Mouse (Mus musculus) 3T3-L1 (cell line): ENCODE results near the gene Celf2.

Experiments used
- DNase-seq: peaks from one replicate; pipeline ENCODE4 v3.0.0-alpha.2; 2015; ENCODE audit warnings: low read depth, low spot score

The Celf2 gene

DNA sequence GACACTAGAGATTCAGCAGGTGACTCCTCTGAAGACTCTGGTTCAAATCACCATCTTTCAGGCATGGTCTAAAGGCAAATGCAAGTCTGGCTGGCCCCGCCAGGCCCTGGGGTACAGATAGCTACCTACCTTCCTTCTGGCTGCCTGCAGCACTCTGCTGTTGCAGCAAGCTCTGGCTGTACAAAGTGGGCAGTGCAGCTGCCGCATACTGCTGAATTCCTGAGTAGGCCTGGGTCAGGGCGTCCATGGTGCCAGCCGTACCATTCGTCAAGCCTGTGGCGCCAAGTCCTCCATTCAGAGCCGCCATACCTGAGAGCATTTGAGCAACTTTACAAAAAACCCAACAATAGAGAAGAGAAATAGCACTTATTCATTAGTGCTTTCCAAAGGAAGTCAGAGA lies 955.7 kb downstream of the Celf2 start:
- DNase-seq: no peak

DNA sequence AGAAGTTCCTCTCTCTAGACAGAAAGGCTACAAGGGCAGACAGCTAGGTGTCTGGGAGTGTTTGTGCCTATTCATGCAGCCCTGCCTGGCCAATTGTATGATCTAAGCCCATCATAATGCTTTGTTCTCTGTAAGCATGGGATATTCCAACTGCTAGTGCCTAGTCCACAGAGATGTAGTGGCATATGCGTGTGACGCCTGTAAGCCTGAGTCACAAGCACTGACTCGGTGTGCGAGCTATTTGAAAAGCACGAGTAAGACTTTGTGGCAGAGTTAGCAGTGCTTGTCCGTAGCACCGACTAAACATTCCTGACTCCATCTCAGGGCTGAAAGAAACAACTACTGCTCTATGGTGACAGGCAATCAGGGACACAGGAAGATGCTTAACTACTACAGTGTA lies 960.1 kb downstream of the Celf2 start:
- DNase-seq: peak; percentile 63

DNA sequence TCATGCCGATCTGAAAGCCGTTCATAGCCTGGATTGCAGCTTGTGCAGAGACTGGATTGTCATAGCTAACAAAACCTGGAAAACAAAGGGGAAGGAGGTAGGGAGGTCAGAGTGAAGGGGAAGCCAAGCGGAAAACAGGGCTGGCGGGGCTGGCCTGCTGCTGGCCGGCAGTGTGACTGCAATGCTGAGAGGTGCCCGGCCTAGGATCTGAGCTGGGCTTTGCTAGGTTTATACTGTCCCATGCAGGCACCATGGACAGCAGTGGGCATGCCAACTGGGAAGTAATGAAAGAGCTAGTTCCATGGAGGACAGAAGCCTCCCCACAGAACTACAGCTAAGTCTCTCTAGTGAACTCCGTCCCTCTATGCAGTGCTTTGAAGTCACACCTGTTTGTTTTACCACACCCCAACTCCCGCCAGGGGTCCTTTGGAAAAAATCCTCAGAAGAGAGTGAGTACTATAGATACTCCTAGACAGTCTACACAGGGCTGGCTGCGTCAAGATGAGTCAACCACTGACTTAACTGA lies 962.2 kb downstream of the Celf2 start:
- DNase-seq: no peak

DNA sequence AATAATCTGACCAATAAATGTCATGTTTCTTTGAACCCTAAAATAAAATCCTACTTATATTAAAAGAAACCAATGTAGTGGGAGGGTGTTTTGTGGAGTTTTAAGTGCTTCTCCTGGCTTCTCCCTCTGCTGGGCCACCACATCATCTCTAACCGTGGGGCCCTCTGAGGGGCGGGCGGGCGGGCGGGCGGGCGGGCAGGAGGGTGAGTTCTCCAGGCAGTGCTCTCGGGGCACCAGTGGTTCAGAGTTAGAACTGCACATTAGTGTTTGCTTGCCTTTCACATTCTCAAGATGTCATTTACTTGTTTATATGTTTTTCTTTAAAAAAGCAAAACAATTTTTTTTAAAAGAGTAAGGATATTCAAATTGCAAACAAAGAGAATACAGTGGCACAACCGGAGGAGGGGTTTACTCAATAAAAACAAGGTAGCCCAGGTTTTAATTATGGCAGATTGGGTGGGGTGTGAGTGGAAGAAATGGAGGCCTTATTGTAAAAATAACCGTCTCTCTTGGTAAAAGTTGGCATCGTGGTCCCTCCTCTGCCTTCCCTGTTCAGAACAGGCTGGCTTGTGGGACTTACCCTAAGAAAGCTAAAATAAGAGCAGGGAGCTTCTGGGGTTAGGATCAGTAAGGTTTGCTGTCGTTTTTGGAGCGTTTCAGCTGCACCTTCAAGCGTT lies 962.8 kb downstream of the Celf2 start:
- DNase-seq: no peak

DNA sequence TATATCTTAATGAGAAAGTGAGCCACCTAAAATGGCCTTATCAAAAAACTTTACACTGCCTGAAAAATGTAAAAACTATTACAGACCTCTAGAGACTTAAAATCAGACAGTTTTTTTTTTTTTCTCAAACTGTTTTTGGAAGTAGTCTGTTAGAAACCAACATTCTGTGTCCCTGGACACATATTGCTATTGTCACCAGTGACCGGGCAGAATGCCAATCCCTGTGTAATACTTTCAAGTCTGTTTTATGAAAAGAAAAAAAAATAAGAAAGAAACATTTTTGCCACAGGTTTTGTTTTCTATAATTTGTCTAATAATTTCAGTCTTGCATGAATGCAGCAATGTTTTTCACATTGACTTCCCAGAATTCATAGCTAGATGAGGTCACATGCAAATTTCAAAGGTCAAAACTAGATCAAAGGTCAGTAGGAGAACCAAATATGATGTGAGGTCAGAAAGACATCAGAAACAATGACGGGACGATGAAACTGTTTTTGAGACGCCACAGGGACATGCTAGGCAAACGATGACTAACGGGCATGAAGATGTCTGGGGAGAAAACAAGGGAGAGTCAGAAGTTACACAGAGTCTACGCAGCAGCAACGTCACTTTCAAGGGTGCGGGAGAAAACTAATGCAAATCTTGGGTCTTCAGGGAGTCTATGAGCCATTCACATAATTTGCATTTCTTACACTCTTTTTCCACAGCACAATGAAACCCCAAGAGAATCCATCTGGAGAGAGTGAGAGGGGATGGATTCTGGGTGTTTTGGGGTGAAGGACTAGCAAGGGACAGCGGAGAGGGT lies 964.0 kb downstream of the Celf2 start:
- no peak for DNase-seq

DNA sequence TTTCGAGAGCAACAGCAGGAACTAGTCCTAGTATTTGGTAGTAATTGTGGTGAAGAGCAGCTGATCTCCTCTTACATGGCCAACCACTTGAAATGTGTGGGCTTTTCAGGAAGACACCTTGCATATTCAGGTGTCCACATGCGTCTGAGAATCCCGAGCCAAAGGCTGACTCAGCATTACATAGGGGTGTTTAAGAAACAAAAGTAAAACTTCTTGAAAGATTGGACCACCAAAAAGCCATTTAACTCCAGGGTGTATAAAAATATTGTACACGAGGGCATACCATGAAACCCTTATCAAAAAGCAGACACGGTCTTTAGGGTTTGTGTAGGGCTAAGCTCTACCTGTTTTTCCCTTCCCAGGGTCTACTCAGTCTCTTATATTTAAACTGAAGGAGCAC lies 965.7 kb downstream of the Celf2 start:
- DNase-seq: no peak

DNA sequence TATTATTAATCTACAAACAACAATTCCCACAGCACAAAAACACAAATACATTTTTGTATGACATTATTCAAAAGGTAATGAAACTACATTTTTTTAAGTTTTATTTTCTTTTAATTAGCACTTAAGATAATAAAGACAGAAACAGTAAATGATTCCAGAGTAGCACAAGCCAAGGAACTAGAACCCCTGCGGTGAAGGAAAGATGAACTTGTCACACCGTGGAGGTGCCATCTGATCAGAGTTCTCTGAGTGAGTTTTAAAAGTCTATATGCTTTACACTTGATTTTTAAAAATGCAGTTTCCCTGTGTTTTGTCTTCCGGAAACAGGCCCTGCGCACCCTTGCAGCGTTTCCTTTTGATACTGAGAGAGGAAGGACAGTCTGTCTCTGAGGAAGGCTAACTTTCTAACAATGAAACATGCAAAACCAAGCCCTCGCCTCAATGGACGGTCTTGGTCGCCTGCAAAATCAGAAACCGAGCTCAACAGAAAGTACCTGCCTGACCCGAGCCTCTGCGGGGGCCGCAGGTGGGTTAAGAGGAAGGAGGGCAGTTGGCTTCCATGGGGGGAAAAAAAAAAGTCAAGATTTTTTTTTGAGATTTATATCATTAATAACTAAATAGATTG lies 966.7 kb downstream of the Celf2 start:
- DNase-seq: no peak

DNA sequence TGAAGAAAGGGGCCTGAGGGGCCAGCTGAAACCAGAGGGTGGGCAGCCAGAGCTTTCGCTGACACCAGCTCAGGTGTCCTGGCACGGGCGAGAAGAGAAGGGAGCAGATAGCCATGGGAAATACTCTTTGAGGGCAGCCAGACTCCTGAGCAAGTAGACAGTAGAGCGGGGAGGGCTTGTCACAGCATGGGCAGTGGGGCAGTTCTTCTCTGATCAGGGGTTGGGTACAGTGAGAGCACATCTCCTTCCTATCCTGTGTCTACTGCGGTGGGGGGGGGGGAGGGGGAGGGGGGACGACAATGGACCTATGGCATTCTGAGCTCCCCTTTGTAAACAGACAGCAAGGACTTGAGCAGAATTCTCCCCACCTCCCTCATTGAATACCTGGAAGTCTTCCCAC lies 968.5 kb downstream of the Celf2 start:
- DNase-seq: no peak

DNA sequence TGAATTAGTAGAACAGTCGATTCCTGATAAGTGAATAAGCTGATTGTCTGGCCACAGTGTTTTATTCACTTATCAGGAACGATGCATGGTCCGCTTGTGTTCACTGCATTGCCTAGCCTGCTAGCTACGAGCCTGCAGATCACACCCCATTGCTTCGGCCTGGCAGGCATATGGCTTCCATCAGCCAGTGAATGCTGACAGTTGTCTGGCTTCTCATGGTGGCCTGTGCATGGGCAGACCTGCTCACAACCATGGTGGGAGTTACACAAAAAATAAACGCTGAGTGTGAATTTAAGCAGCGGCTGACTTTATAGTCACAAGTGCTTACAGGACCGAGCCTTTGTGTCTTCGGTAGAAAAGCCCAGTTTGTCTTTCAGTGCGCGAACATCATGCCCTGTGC lies 969.3 kb downstream of the Celf2 start:
- no peak for DNase-seq

DNA sequence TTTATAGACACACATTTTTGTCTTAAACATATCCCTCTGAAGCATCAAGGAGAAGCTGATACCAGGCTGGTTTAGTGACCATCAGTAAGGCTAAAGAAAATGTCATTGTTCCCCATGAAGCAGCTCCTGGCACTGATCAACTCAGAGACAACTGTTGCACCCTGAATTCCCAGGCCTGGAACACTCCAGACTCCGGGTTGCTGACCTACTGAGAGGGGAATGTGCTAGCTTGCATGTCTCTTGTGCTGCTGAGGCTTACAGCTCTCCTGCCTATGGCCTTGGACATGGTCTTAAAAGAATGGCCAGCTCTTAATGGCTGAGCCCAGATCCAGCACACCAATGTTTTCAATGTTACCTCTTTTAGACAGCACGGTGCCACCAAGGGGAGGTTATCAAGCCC lies 970.9 kb downstream of the Celf2 start:
- no peak for DNase-seq

DNA sequence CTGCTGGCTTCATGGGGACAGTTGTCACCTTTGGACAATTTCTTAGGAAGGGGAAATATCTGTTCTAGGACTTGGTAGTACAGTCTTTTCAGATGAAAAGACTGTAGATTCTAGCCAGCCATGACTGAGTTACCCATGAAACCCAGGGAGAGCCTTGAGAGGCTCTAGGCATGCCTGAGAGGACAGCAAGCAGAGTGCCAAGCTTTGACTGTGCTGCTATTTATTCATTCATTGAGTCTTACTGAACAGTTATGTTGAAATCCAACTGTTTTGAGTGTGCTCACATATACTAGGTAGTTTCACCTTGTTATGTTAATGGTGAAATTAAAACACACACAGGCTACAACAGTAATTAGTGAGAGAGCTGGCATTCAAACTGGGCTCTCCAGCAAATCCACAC lies 971.3 kb downstream of the Celf2 start:
- no peak for DNase-seq

DNA sequence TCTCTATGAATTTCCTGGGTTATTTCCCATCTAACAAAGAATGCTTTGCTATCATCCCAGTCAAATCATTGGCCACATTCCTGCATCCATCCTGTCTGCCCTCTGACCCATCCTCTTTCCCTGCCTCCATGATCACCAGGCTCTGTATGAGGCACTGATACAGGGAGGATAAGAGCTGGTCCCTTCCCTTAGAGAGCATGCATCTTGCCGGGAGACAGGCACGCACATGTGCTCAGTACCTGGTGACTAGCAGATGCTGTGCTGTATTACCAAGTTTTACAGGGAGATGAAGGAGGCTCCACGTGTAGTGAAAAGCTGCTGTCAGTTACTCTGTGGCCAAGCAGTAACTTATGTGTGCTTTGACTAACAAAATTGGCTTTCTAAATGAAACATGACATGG lies 972.0 kb downstream of the Celf2 start:
- no peak for DNase-seq

DNA sequence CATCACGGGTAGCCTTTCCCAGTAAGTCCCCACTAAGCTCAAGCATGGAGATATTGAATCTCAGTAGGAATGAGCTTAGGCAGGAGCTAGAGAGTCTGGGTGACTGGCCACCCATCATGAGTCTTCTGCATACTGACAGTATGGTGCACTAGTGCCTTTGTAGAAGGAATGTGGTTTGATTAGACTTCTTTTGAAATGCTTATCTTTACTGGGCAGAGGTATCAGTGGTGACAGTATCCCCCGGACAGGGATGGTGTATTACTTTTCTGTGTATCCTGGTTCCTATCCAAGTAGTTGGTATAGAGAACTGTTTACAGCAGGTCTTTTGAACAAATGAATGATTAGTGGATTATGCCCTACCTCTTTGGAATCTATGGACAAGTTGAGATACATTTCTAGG lies 973.0 kb downstream of the Celf2 start:
- no peak for DNase-seq

DNA sequence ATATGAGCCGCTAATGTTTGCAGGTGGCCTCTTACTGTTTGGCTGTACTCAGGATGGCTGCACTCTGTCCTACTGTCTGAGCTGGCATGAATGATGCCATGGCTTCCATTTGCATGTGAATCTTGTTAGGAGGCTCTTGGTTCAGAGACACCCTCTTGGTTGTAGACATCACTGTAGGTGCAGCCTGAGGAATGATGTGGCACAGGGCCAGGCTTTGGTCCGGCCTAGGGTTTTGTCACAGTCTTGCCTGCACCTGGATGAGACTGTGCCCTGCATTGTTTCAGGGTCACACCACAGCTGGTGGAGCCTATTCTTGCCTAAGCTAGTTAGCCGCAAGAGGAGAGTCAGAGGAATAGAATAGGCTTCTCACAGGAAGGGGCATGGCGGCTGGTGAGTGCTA lies 977.0 kb downstream of the Celf2 start:
- DNase-seq: no peak

DNA sequence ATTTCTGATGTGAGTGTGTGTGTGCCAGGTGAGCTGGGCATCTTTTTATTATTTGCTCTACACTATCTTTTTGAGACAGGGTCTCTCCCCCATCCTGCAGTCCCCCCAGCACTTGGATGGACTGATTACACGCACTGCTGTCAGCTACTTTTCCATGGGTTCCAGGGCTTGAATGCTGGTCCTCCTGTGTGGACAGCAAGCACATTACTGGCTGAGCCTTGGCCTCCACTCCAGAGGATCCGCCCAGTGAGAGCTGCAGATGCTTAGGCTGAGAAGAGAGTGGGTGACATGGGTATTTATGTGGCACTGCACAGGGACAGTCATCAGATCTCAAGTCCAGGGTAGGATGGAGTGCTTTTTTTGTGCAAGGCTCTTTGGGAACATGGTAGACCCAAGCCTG lies 981.3 kb downstream of the Celf2 start:
- DNase-seq: no peak

DNA sequence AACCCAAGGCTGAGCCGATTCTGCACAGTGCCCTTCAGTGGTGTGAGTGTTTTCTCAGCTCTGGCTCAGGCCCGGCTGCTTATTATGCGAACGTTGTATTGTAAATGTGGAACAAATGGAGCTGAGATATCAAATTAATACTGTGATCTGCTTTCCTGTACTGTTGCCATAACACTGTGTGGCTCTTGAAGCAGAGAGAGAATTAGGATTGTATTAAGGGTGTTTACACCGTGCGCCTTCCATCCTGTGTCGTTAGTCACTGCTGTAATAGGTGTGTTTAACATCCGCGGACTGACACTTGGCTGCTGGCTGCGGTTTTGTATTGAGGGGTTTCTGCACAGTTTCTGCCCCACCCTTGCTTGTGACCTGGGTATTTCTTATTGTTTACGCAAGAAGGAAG lies 982.5 kb downstream of the Celf2 start:
- no peak for DNase-seq

DNA sequence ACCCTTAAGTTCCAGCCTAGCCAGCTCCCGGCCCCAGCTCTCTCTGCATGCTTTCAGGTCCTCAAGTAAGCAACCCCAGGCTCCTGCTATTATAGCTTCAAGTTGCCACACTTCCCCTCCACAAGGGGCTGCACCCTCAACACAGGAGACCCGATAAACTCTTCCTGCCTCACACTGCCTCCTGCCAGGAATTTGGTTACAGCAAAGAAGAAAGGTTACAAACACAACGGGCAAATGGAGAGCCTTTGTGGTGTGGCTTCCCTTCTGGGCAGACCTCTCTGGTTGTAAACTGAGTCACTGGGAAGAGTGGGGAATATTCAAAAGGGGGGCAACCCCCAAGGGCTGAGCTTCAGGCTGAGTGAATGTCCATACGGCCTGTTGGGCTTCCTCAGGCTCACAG lies 983.1 kb downstream of the Celf2 start:
- no peak for DNase-seq

DNA sequence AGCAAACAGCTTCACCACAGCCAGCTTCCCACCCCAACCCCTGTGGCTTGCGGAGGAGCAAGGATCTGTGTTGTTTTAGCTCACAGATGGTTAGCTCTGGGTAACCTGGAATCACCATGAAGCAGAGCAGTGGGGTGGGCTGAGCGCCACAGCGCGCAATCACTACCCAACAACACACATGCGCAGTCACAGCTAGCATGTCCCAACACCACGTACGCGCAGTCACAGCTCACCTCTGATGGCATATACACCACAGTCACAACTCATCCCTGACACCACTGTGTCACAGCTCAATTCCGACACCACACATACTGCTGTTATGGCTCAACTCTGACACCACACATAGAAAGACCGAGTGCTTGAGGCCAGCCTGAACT lies 985.5 kb downstream of the Celf2 start:
- DNase-seq: no peak

DNA sequence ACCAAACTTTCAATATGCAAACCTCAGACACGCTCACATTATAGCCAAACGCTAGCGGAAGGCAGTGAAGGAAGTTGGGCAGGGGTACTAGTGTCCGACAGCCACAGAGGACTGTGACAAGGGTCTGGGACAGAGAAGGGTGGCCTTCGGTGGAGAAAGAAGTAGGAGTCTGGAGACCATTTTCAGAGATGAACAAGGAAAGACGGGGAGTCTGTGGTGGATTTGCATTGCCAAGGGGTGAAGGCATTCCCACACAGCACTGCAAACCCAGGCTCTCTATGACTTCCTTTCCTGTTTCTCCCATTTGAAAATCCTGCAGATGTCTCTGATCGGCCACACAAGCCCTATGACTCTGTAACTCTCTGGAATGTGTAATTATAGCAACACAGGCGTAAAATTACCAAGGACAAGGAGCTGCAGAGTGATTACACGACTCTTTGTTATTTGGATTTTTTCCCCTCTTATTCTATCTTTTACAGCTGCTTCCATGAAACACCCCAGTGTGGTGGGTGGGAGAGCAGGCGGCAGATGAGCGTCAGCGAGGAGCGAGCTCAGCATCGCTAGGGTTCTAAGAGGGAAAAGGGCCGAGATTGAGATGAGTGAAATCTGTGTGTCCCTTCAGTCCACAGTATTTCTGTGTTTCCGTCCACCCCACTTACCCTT lies 986.0 kb downstream of the Celf2 start:
- no peak for DNase-seq

DNA sequence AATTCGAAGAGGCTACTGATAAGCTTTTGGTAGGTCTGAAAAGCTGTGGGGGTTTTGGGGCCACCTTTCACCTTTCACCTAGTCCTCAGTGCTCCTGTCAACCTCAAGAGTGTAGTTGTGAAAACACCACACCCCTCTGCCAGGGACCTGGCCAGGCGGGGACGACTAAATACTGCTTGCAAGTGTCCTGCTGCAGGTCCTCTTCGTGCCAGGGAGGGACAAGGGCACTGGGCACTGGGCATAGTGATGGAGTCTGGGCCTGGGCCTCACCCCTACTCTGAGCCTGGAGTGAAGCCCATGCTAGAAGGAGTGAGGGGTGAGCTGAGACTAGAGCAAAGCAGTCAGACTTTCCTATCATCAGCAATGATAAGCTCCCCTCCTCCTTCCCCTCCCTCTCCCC lies 987.0 kb downstream of the Celf2 start:
- DNase-seq: no peak

DNA sequence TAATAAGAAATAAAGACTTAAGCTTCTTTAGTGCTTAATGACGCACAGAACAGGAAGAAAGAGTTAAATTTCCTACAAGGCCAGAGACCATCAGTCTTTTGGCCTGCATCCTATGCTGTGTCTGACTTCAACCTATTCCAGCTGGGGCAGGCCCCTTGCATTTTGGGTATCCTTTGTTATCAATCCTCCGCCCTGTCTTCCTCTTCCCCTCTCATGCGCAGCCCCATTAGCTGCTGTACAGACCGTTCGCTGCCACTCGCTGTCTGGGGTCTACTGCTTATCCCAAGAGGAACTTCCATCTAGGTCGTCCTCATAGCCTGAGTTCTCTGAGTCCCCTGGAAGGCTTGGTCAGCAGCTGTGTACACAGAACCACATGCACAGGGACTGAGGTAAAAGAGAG lies 996.2 kb downstream of the Celf2 start:
- no peak for DNase-seq

DNA sequence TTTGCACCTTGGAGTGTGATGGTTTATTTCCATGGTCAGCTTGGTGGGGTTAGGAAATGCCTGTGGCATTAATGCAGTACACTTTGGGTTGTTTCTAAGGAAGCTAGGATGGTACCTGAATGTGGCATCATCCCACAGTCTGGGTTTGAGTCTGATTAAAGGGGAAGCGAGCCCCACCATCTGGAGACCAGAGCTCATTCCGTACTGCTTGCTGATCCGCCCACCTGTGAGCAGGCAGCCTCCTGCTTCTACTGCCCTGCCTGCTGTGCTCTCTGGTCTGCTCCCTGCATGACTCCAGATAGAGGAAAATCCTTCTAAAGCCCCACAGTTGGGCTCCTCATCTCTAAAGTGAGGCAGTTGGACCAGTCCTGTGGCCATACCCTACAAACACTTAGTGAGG lies 1002.3 kb downstream of the Celf2 start:
- DNase-seq: no peak
